Mouse (Mus musculus) G1E (cell line): ENCODE results near the gene Mdm1.

ENCODE experiments used
- CTCF ChIP-seq: IDR thresholded peaks from 2 replicates; pipeline ENCODE4 v1.5.1; 2012; ENCODE audit warnings: low read depth, low read length, inconsistent platforms, mixed read lengths
- GATA1 ChIP-seq: IDR thresholded peaks from 2 replicates; pipeline ENCODE4 v1.6.1; 2012; ENCODE audit warnings: borderline replicate concordance, low read length, inconsistent platforms, mixed read lengths

GRCm38 (mm10) chr10:118141884-118142801 lies 532 bp downstream of the Mdm1 start:
- TF ChIP-seq CTCF (no peak), GATA1 (no peak)
